ENCODE assay signal across 13 mouse cellular contexts in the genomic region with DNA sequence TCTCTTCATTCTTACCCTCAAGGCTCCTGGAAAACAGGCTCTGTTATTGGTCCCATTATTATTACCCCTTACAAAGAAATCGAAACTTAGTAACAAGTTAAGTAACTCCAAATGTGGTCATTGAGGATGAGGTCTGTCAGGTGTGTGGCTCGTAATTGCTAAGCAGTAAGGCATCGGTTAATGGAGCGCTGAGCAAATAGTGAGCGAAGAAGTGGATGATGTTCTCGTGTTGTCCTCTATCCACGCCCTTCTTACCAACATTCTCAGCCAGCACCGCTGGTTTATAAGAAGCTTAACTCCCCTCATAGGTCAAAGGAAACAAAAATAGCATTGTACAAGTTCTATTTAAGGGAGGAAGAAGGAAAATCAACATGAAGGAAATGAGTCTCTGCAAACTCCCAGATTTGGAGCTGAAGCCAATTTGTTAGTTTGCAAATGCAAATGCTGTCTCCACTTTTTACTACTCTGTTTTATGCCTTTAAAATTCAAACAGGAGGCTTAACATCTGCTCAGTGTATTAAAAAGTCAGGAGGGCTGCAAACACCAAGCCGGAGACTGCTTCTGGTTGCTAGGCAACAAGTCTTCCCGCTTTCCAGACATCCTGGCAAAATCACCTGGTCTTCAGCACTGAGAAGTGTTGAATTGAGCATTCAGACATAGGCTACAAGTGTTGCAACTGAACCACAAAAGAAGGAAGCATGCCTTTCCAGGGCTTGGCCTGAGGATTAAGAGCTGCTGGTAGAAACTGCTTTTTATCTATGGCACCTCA.
DNase-seq lines count a peak whose midpoint lies in the region; ATAC-seq and TF ChIP-seq lines count a peak whose summit lies in the region.
"Had no signal": no experiment of that assay in that cellular context is flagged by ENCODE, and none has a peak within 500 bp of the region (broad histone marks: within the 10 kb centered on the region; RNA-seq: fewer than 3 reads in every experiment).

No protein-coding gene starts in this region.

- ATAC-seq in lung, embryonic 14.5 days (ENCODE audit: insufficient read depth): no peak
- peak; percentile 47; the same call in 1 of the 2 replicates for ATAC-seq in embryonic facial prominence, embryonic 14.5 days (ENCODE audit: low read depth)
- ATAC-seq in hindbrain, postnatal 0 days: peak; percentile 61
- peak; percentile 94 for ATAC-seq in midbrain, embryonic 15.5 days (replicated peaks)
- ATAC-seq: inflammation-experienced regulatory T-cells, adult 6 months had no signal

- TF ChIP-seq POLR2A in thymus, adult 2 months (IDR thresholded peaks at IDR 0.05; ENCODE audit: control insufficient read depth, extremely low read depth, insufficient read depth, low read length, poor library complexity): no peak

- H3K36me3 ChIP-seq in lung, embryonic 14.5 days (ENCODE audit: insufficient read depth): no peaks in the 10 kb centered on the region
- H3K36me3 ChIP-seq in embryonic facial prominence, embryonic 14.5 days (ENCODE audit: control insufficient read depth, insufficient read depth, low read length): no peaks in the 10 kb centered on the region
- H3K36me3 ChIP-seq in hindbrain, postnatal 0 days (ENCODE audit: insufficient read depth, low read length): no peaks in the 10 kb centered on the region
- H3K36me3 ChIP-seq in midbrain, embryonic 15.5 days (replicated peaks): no peaks in the 10 kb centered on the region
- H3K36me3 ChIP-seq in thymus, adult 2 months (ENCODE audit: control insufficient read depth, insufficient read depth, low read length): no peaks in the 10 kb centered on the region
- H3K36me3 ChIP-seq: G1E; limb, embryonic 15.5 days had no signal

- no peaks in the 10 kb centered on the region for H3K4me1 ChIP-seq in lung, embryonic 14.5 days (ENCODE audit: insufficient read depth)
- H3K4me1 ChIP-seq in embryonic facial prominence, embryonic 14.5 days (ENCODE audit: control insufficient read depth, insufficient read depth, low read length): no peaks in the 10 kb centered on the region
- H3K4me1 ChIP-seq in hindbrain, postnatal 0 days (ENCODE audit: insufficient read depth, low read length): no peaks in the 10 kb centered on the region
- peaks cover 15% of the 10 kb centered on the region for H3K4me1 ChIP-seq in midbrain, embryonic 15.5 days
- H3K4me1 ChIP-seq in thymus, adult 2 months (replicated peaks; ENCODE audit: control insufficient read depth, insufficient read depth, low read length): no peaks in the 10 kb centered on the region

- DNase-seq in lung, embryonic 14.5 days: peak; percentile 30
- DNase-seq in lung, postnatal 4 days: no peak
- peak; percentile 67 for DNase-seq in embryonic facial prominence, embryonic 14.5 days (ENCODE audit: low spot score)
- DNase-seq in hindbrain, postnatal 0 days (ENCODE audit: low spot score): peak; percentile 74
- no peak for DNase-seq in thymus, adult 2 months
- no peak for DNase-seq in kidney, postnatal 14 days
- DNase-seq: adrenal gland, postnatal 10 days; gastrocnemius, postnatal 25 days; thymus, postnatal 14 days had no signal

- no peak overlapping the region for H3K27ac ChIP-seq in lung, embryonic 14.5 days (ENCODE audit: low read depth)
- no peak overlapping the region for H3K27ac ChIP-seq in embryonic facial prominence, embryonic 14.5 days (replicated peaks; ENCODE audit: low read depth, low read length)
- H3K27ac ChIP-seq in hindbrain, postnatal 0 days: no peak overlapping the region
- H3K27ac ChIP-seq in midbrain, embryonic 15.5 days: peak overlapping the region; percentile 53
- H3K27ac ChIP-seq in thymus, adult 2 months (ENCODE audit: control insufficient read depth, insufficient read depth, low read length): no peak overlapping the region
- H3K27ac ChIP-seq: limb, embryonic 15.5 days had no signal

- no peaks in the 10 kb centered on the region for H3K27me3 ChIP-seq in lung, embryonic 14.5 days (ENCODE audit: insufficient read depth, low read length)
- H3K27me3 ChIP-seq in embryonic facial prominence, embryonic 14.5 days (replicated peaks; ENCODE audit: control insufficient read depth, insufficient read depth, low read length): no peaks in the 10 kb centered on the region
- no peaks in the 10 kb centered on the region for H3K27me3 ChIP-seq in hindbrain, postnatal 0 days (ENCODE audit: insufficient read depth, low read length)
- H3K27me3 ChIP-seq in midbrain, embryonic 15.5 days (replicated peaks): no peaks in the 10 kb centered on the region
- H3K27me3 ChIP-seq in thymus, adult 2 months (ENCODE audit: control insufficient read depth, insufficient read depth, low read length): no peaks in the 10 kb centered on the region
- H3K27me3 ChIP-seq: limb, embryonic 15.5 days had no signal

- H3K4me3 ChIP-seq in lung, embryonic 14.5 days (ENCODE audit: low read depth, low read length): no peak overlapping the region
- no peak overlapping the region for H3K4me3 ChIP-seq in embryonic facial prominence, embryonic 14.5 days (ENCODE audit: low read depth, low read length)
- H3K4me3 ChIP-seq in hindbrain, postnatal 0 days (ENCODE audit: low read length): no peak overlapping the region
- no peak overlapping the region for H3K4me3 ChIP-seq in midbrain, embryonic 15.5 days
- H3K4me3 ChIP-seq in thymus, adult 2 months (ENCODE audit: control insufficient read depth, insufficient read depth, low read length): no peak overlapping the region
- H3K4me3 ChIP-seq: limb, embryonic 15.5 days had no signal

- TF ChIP-seq CTCF in lung, embryonic 14.5 days (IDR thresholded peaks at IDR 0.05; ENCODE audit: low read depth): no peak
- TF ChIP-seq CTCF in hindbrain, postnatal 0 days (IDR thresholded peaks at IDR 0.05; ENCODE audit: low read depth): no peak
- no peak for TF ChIP-seq CTCF in thymus, adult 2 months (IDR thresholded peaks at IDR 0.05; ENCODE audit: borderline replicate concordance, control insufficient read depth, extremely low read depth, insufficient read depth, low read length, poor library complexity)

- 46% methylated on average over 10 of the region's 10 CpGs for WGBS in lung, embryonic 14.5 days
- 52% methylated on average over 10 of the region's 10 CpGs for WGBS in embryonic facial prominence, embryonic 14.5 days
- 50% methylated on average over 10 of the region's 10 CpGs for WGBS in hindbrain, postnatal 0 days
- WGBS in midbrain, embryonic 15.5 days: 31% methylated on average over 10 of the region's 10 CpGs
- 88% methylated on average over 10 of the region's 10 CpGs for WGBS in thymus, adult 2 months

- no peaks in the 10 kb centered on the region for H3K9me3 ChIP-seq in lung, embryonic 14.5 days (ENCODE audit: low read depth, low read length)
- no peaks in the 10 kb centered on the region for H3K9me3 ChIP-seq in embryonic facial prominence, embryonic 14.5 days (ENCODE audit: control insufficient read depth, low read length)
- H3K9me3 ChIP-seq in hindbrain, postnatal 0 days (ENCODE audit: low read length): no peaks in the 10 kb centered on the region
- no peaks in the 10 kb centered on the region for H3K9me3 ChIP-seq in midbrain, embryonic 15.5 days
- H3K9me3 ChIP-seq: G1E; limb, embryonic 15.5 days had no signal

- H3K9ac ChIP-seq in lung, embryonic 14.5 days: no peak overlapping the region
- no peak overlapping the region for H3K9ac ChIP-seq in embryonic facial prominence, embryonic 14.5 days (ENCODE audit: low read depth, low read length)
- no peak overlapping the region for H3K9ac ChIP-seq in hindbrain, postnatal 0 days (replicated peaks; ENCODE audit: low read length)
- no peak overlapping the region for H3K9ac ChIP-seq in midbrain, embryonic 15.5 days
- H3K9ac ChIP-seq: limb, embryonic 15.5 days had no signal

- H3K4me2 ChIP-seq in lung, embryonic 14.5 days: no peak overlapping the region
- no peak overlapping the region for H3K4me2 ChIP-seq in embryonic facial prominence, embryonic 14.5 days (ENCODE audit: low read depth, low read length)
- H3K4me2 ChIP-seq in hindbrain, postnatal 0 days (ENCODE audit: low read depth, low read length): no peak overlapping the region
- H3K4me2 ChIP-seq in midbrain, embryonic 15.5 days: peak overlapping the region; percentile 21
- H3K4me2 ChIP-seq: limb, embryonic 15.5 days had no signal

Comparison
In these comparisons a context has a peak if more than half of its experiments do, and no peak if none do; other contexts are left out.
1. DNase-seq: peak in lung, embryonic 14.5 days (single experiment), embryonic facial prominence, embryonic 14.5 days (single experiment) and hindbrain, postnatal 0 days (single experiment); none in lung, postnatal 4 days (0 of 2), thymus, adult 2 months (single experiment) and kidney, postnatal 14 days (single experiment).